Mouse (Mus musculus) forebrain, embryonic 11.5 days (tissue): ENCODE results near the gene Gm20683. TPM values are rescaled to one million over a fixed set of nuclear protein-coding genes. Genes with fewer than 3 reads are reported as not detected.

Experiments
- ATAC-seq: fragments of 200-750 bp; cut with Nextera tagmentation; replicated peaks from 2 replicates; pipeline ENCODE4 v1.8.0; 2017; ENCODE audit warnings: moderate TSS enrichment; ENCODE audit not compliant: low FRiP score
- DNase-seq: peaks from one replicate; pipeline ENCODE4 v3.0.0-alpha.2; 2017; ENCODE audit warnings: low spot score
- H3K27ac ChIP-seq: fragments of 300-500 bp; sonication (generic); 2 replicates; pipeline ENCODE4 v1.5.1; 2014; ENCODE audit warnings: low read depth, low read length
- H3K27me3 ChIP-seq: fragments of 300-500 bp; sonication (generic); 2 replicates; pipeline ENCODE4 v1.6.1; 2014; ENCODE audit warnings: mild to moderate bottlenecking, low read length, mixed read lengths; ENCODE audit not compliant: control insufficient read depth, insufficient read depth
- H3K36me3 ChIP-seq: fragments of 300-500 bp; sonication (generic); 2 replicates; pipeline ENCODE4 v1.6.1; 2014; ENCODE audit warnings: mild to moderate bottlenecking, low read length, moderate library complexity, mixed read lengths; ENCODE audit not compliant: control insufficient read depth, insufficient read depth
- H3K4me1 ChIP-seq: fragments of 300-500 bp; sonication (generic); replicated peaks from 2 replicates; pipeline ENCODE4 v1.6.1; 2014; ENCODE audit warnings: low read length, mixed read lengths; ENCODE audit not compliant: control insufficient read depth, insufficient read depth
- H3K4me2 ChIP-seq: fragments of 300-500 bp; sonication (generic); 2 replicates; pipeline ENCODE4 v1.6.1; 2014; ENCODE audit warnings: low read depth, mild to moderate bottlenecking, low read length, moderate library complexity, mixed read lengths; ENCODE audit not compliant: severe bottlenecking
- H3K4me3 ChIP-seq: fragments of 300-500 bp; sonication (generic); 2 replicates; pipeline ENCODE4 v1.5.1; 2014; ENCODE audit warnings: low read depth, low read length
- H3K9ac ChIP-seq: fragments of 300-500 bp; sonication (generic); 2 replicates; pipeline ENCODE4 v1.6.1; 2014; ENCODE audit warnings: low read length
- H3K9me3 ChIP-seq: fragments of 300-500 bp; sonication (generic); 2 replicates; pipeline ENCODE4 v1.6.1; 2016; ENCODE audit warnings: low read length, mixed read lengths; ENCODE audit not compliant: control insufficient read depth
- WGBS: fragments of 180-500 bp; shearing (Covaris S2); extraction: QIAGEN DNeasy Blood & Tissue Kit; methylation state at CpG from one replicate; pipeline ENCODE4 v1.1.7; 2014; 5-methylcytosine and 5-hydroxymethylcytosine counted together
- polyA plus RNA-seq: library from polyadenylated mRNA; unstranded; fragments of >200 nt; fragmentation: Nextera tagmentation; extraction: Ambion mirVana; gene quantifications from 2 replicates; pipeline ENCODE4 v1.2.1, GENCODE M21; 2014

Gene Gm20683
- 1.6 and 1.9 TPM in 2 replicates for polyA plus RNA-seq

GRCm38 (mm10) chr17:25841117-25841880, at the start of gene Gm20683:
Gm20683 (minus strand) TSS chr17:25841763.
- ATAC-seq (no peak), DNase-seq (no peak)
- Histone ChIP-seq H3K9me3 (no peaks in the 10 kb centered on the region), H3K27me3 (no peaks in the 10 kb centered on the region), H3K27ac (no peak within 1 kb of the TSS), H3K36me3 (peaks cover 19% of the 10 kb centered on the region), H3K4me1 (peaks cover 17% of the 10 kb centered on the region), H3K4me3 (no peak within 1 kb of the TSS), H3K4me2 (no peak within 1 kb of the TSS), H3K9ac (no peak within 1 kb of the TSS)
- 93% methylated on average over 22 of the region's 22 CpGs for WGBS

- H3K4me1 ChIP-seq, result no peaks in the 10 kb centered on the region
- ATAC-seq (no peak), DNase-seq (no peak)
- no peaks in the 10 kb centered on the region; the same call in 1 of the 2 replicates for H3K36me3 ChIP-seq
- H3K27ac ChIP-seq, result no peak overlapping the region
- H3K9me3 ChIP-seq, result no peaks in the 10 kb centered on the region
- no peak overlapping the region for H3K4me2 ChIP-seq
- 80% methylated on average over 3 of the region's 3 CpGs for WGBS
- H3K9ac ChIP-seq, result no peak overlapping the region
- no peak overlapping the region for H3K4me3 ChIP-seq
- no peaks in the 10 kb centered on the region for H3K27me3 ChIP-seq
These were observed 47.3 kb upstream of the Gm20683 start for GRCm38 (mm10) chr17:25888837-25889236.

GRCm38 (mm10) chr17:25887467-25887866, 45.9 kb upstream of the Gm20683 start:
- DNase-seq (no peak), ATAC-seq (no peak)
- WGBS, result 87% methylated on average over 10 of the region's 10 CpGs
- Histone ChIP-seq H3K9ac (no peak overlapping the region), H3K36me3 (no peaks in the 10 kb centered on the region; the same call in 1 of the 2 replicates), H3K4me1 (no peaks in the 10 kb centered on the region), H3K27ac (no peak overlapping the region), H3K27me3 (no peaks in the 10 kb centered on the region), H3K9me3 (no peaks in the 10 kb centered on the region), H3K4me2 (no peak overlapping the region), H3K4me3 (no peak overlapping the region)

GRCm38 (mm10) chr17:25886806-25887205, 45.2 kb upstream of the Gm20683 start:
- Histone ChIP-seq H3K27ac (no peak overlapping the region), H3K36me3 (no peaks in the 10 kb centered on the region; the same call in 1 of the 2 replicates), H3K9ac (no peak overlapping the region), H3K27me3 (no peaks in the 10 kb centered on the region), H3K9me3 (no peaks in the 10 kb centered on the region), H3K4me2 (no peak overlapping the region), H3K4me1 (peaks cover 1% of the 10 kb centered on the region; the same call in 1 of the 2 replicates), H3K4me3 (no peak overlapping the region)
- ATAC-seq, result no peak
- no peak for DNase-seq

GRCm38 (mm10) chr17:25885636-25886035, 44.1 kb upstream of the Gm20683 start:
- 60% methylated on average over 4 of the region's 4 CpGs for WGBS

GRCm38 (mm10) chr17:25883824-25884223, 42.3 kb upstream of the Gm20683 start:
- Histone ChIP-seq H3K4me2 (no peak overlapping the region), H3K27me3 (no peaks in the 10 kb centered on the region), H3K36me3 (no peaks in the 10 kb centered on the region; the same call in 1 of the 2 replicates), H3K4me1 (peaks cover 18% of the 10 kb centered on the region), H3K4me3 (no peak overlapping the region), H3K27ac (no peak overlapping the region), H3K9me3 (no peaks in the 10 kb centered on the region), H3K9ac (no peak overlapping the region)
- DNase-seq (peak; percentile 46), ATAC-seq (no peak)
- WGBS, result 93% methylated on average over 3 of the region's 3 CpGs

More at GRCm38 (mm10) chr17:25885636-25886035, 44.1 kb upstream of the Gm20683 start:
- H3K9me3 ChIP-seq, result no peaks in the 10 kb centered on the region
- no peaks in the 10 kb centered on the region for H3K27me3 ChIP-seq
- H3K4me1 ChIP-seq, result peaks cover 11% of the 10 kb centered on the region
- no peak for ATAC-seq
- H3K36me3 ChIP-seq, result no peaks in the 10 kb centered on the region; the same call in 1 of the 2 replicates
- no peak overlapping the region for H3K9ac ChIP-seq
- DNase-seq, result no peak
- no peak overlapping the region for H3K4me2 ChIP-seq
- H3K4me3 ChIP-seq, result no peak overlapping the region
- no peak overlapping the region for H3K27ac ChIP-seq

GRCm38 (mm10) chr17:25883268-25883667, 41.7 kb upstream of the Gm20683 start:
- 85% methylated on average over 8 of the region's 8 CpGs for WGBS
- peaks cover 18% of the 10 kb centered on the region for H3K4me1 ChIP-seq
- no peaks in the 10 kb centered on the region; the same call in 1 of the 2 replicates for H3K36me3 ChIP-seq
- no peaks in the 10 kb centered on the region for H3K9me3 ChIP-seq
- DNase-seq (peak; percentile 37), ATAC-seq (no peak)
- H3K27me3 ChIP-seq, result no peaks in the 10 kb centered on the region
- H3K4me3 ChIP-seq, result no peak overlapping the region
- H3K9ac ChIP-seq, result no peak overlapping the region
- no peak overlapping the region for H3K27ac ChIP-seq
- no peak overlapping the region for H3K4me2 ChIP-seq

- DNase-seq, result peak; percentile 57
- Histone ChIP-seq H3K4me1 (peaks cover 18% of the 10 kb centered on the region), H3K9ac (no peak overlapping the region)
These were observed 40.7 kb upstream of the Gm20683 start for GRCm38 (mm10) chr17:25882306-25882705.

More at GRCm38 (mm10) chr17:25882306-25882705, 40.7 kb upstream of the Gm20683 start:
- 42% methylated on average over 5 of the region's 5 CpGs for WGBS
- ATAC-seq, result no peak
- Histone ChIP-seq H3K4me3 (no peak overlapping the region), H3K9me3 (no peaks in the 10 kb centered on the region), H3K36me3 (no peaks in the 10 kb centered on the region; the same call in 1 of the 2 replicates), H3K4me2 (no peak overlapping the region), H3K27ac (no peak overlapping the region), H3K27me3 (no peaks in the 10 kb centered on the region)
